Mouse (Mus musculus) lung, adult 2 months (tissue): Measurements from ENCODE around the gene Strn.

ENCODE experiments used
- CTCF ChIP-seq: fragments of 200-500 bp; IDR thresholded peaks from 2 replicates; pipeline ENCODE4 v1.5.1; 2011; ENCODE audit warnings: mild to moderate bottlenecking, low read length, control low read depth; ENCODE audit not compliant: insufficient read depth
- POLR2A ChIP-seq: fragments of 200-500 bp; IDR thresholded peaks from 2 replicates; pipeline ENCODE4 v1.6.1; 2011; ENCODE audit warnings: low read depth, mild to moderate bottlenecking, control low read depth, low read length, borderline replicate concordance; ENCODE audit errors: extremely low read depth

GRCm38 (mm10) chr17:78637140-78637539 lies 99.9 kb downstream of the Strn start:
- TF ChIP-seq POLR2A (no peak), CTCF (no peak)
